15 mouse cellular contexts compared by ENCODE assay signal in genomic region chr14:33315771-33316170, GRCm38 (mm10).
DNase-seq lines count a peak whose midpoint lies in the region; ATAC-seq and TF ChIP-seq lines count a peak whose summit lies in the region.
"Had no signal": no experiment of that assay in that cellular context is flagged by ENCODE, and none has a peak within 500 bp of the region (broad histone marks: within the 10 kb centered on the region; RNA-seq: fewer than 3 reads in every experiment).

No protein-coding gene starts in this region.

- 0 out of 2 replicates have a peak, but pooled peaks cover 3% of the 10 kb centered on the region for H3K4me1 ChIP-seq in midbrain, embryonic 14.5 days (ENCODE audit: control insufficient read depth, insufficient read depth, low read length)
- peaks cover 13% of the 10 kb centered on the region for H3K4me1 ChIP-seq in midbrain, embryonic 13.5 days (replicated peaks)
- peaks cover 20% of the 10 kb centered on the region for H3K4me1 ChIP-seq in neural tube, embryonic 15.5 days

- H3K9me3 ChIP-seq in midbrain, embryonic 14.5 days (ENCODE audit: control insufficient read depth, low read length) = no peaks in the 10 kb centered on the region
- no peaks in the 10 kb centered on the region for H3K9me3 ChIP-seq in midbrain, embryonic 13.5 days
- no peaks in the 10 kb centered on the region for H3K9me3 ChIP-seq in neural tube, embryonic 15.5 days (replicated peaks)
- H3K9me3 ChIP-seq: hindbrain, embryonic 15.5 days; midbrain, embryonic 15.5 days had no signal

- no peak overlapping the region for H3K27ac ChIP-seq in layer of hippocampus, adult 2 months
- no peak overlapping the region for H3K27ac ChIP-seq in midbrain, embryonic 14.5 days (replicated peaks; ENCODE audit: low read depth, low read length)
- H3K27ac ChIP-seq in midbrain, embryonic 13.5 days = no peak overlapping the region
- no peak overlapping the region for H3K27ac ChIP-seq in neural tube, embryonic 15.5 days (replicated peaks)
- H3K27ac ChIP-seq: hindbrain, embryonic 15.5 days; midbrain, embryonic 15.5 days had no signal

- no peak overlapping the region for H3K4me3 ChIP-seq in layer of hippocampus, adult 2 months
- H3K4me3 ChIP-seq in midbrain, embryonic 14.5 days (replicated peaks; ENCODE audit: low read depth, low read length) = no peak overlapping the region
- no peak overlapping the region for H3K4me3 ChIP-seq in midbrain, embryonic 13.5 days (replicated peaks)
- no peak overlapping the region for H3K4me3 ChIP-seq in neural tube, embryonic 15.5 days (replicated peaks)
- H3K4me3 ChIP-seq: hindbrain, embryonic 15.5 days; midbrain, embryonic 15.5 days had no signal

- DNase-seq in layer of hippocampus, adult 2 months (ENCODE audit: low spot score in 2 of 2) = no peak
- no peak for DNase-seq in layer of hippocampus, adult 11-12 months (ENCODE audit: low spot score)
- DNase-seq in midbrain, embryonic 14.5 days = peak; percentile 23
- DNase-seq in brain, adult 2 months (ENCODE audit: low read depth, low spot score) = peak; percentile 27
- DNase-seq: cerebellum, adult 18-20 months; kidney, adult 8-10 months; lung, postnatal 4 days; thymus, adult 18-20 months had no signal

- WGBS in midbrain, embryonic 14.5 days = 52% methylated on average over 4 of the region's 4 CpGs
- 56% methylated on average over 4 of the region's 4 CpGs for WGBS in midbrain, embryonic 13.5 days
- WGBS in neural tube, embryonic 15.5 days = 44% methylated on average over 4 of the region's 4 CpGs

- H3K9ac ChIP-seq in midbrain, embryonic 14.5 days (replicated peaks; ENCODE audit: low read length) = no peak overlapping the region
- no peak overlapping the region for H3K9ac ChIP-seq in midbrain, embryonic 13.5 days (replicated peaks)
- no peak overlapping the region for H3K9ac ChIP-seq in neural tube, embryonic 15.5 days (replicated peaks)
- H3K9ac ChIP-seq: hindbrain, embryonic 15.5 days; midbrain, embryonic 15.5 days had no signal

- TF ChIP-seq CTCF in layer of hippocampus, adult 2 months (conservative IDR thresholded peaks at IDR 0.05) = peak; percentile 56

- H3K27me3 ChIP-seq in midbrain, embryonic 14.5 days (ENCODE audit: control insufficient read depth, insufficient read depth, low read length) = peaks cover 23% of the 10 kb centered on the region
- H3K27me3 ChIP-seq in midbrain, embryonic 13.5 days = peaks cover 47% of the 10 kb centered on the region
- peaks cover 28% of the 10 kb centered on the region for H3K27me3 ChIP-seq in neural tube, embryonic 15.5 days (replicated peaks)
- H3K27me3 ChIP-seq: Patski had no signal

- no peak overlapping the region for H3K4me2 ChIP-seq in midbrain, embryonic 14.5 days (ENCODE audit: low read length)
- no peak overlapping the region for H3K4me2 ChIP-seq in midbrain, embryonic 13.5 days (replicated peaks)
- H3K4me2 ChIP-seq in neural tube, embryonic 15.5 days = no peak overlapping the region
- H3K4me2 ChIP-seq: hindbrain, embryonic 15.5 days; midbrain, embryonic 15.5 days had no signal

- no peak for ATAC-seq in midbrain, embryonic 14.5 days (ENCODE audit: low FRiP score, low TSS enrichment)
- ATAC-seq in midbrain, embryonic 13.5 days = no peak
- no peak for ATAC-seq in cerebellum, adult (ENCODE audit: insufficient number of reproducible peaks, low FRiP score, low TSS enrichment)
- ATAC-seq in neural tube, embryonic 15.5 days (ENCODE audit: low FRiP score) = no peak
- ATAC-seq: forebrain, embryonic 14.5 days; midbrain, embryonic 15.5 days; Patski had no signal

- H3K36me3 ChIP-seq in midbrain, embryonic 14.5 days (ENCODE audit: control insufficient read depth, insufficient read depth, low read length) = no peaks in the 10 kb centered on the region
- H3K36me3 ChIP-seq in midbrain, embryonic 13.5 days = no peaks in the 10 kb centered on the region
- H3K36me3 ChIP-seq in neural tube, embryonic 15.5 days = no peaks in the 10 kb centered on the region
- H3K36me3 ChIP-seq: hindbrain, embryonic 15.5 days; midbrain, embryonic 15.5 days had no signal

Comparison
In these comparisons a context has a peak if more than half of its experiments do, and no peak if none do; other contexts are left out.
1. DNase-seq: peak in midbrain, embryonic 14.5 days (single experiment) and brain, adult 2 months (single experiment); none in layer of hippocampus, adult 2 months (0 of 2) and layer of hippocampus, adult 11-12 months (single experiment).